Mouse (Mus musculus) embryo, embryonic 10.5 days (tissue): ENCODE results near the gene Il1r1.

Experiments used
- DNase-seq: peaks from one replicate; pipeline ENCODE4 v3.0.0-alpha.2; 2015; ENCODE audit warnings: low spot score

Il1r1 gene

GRCm38 (mm10) chr1:40224539-40225284 is at the start of gene Il1r1:
TSS of gene Il1r1 (plus strand) at chr1:40225080.
- DNase-seq, result no peak

- DNase-seq, result no peak
Measured at GRCm38 (mm10) chr1:40175123-40175522, 49.8 kb upstream of the Il1r1 start.

DNA sequence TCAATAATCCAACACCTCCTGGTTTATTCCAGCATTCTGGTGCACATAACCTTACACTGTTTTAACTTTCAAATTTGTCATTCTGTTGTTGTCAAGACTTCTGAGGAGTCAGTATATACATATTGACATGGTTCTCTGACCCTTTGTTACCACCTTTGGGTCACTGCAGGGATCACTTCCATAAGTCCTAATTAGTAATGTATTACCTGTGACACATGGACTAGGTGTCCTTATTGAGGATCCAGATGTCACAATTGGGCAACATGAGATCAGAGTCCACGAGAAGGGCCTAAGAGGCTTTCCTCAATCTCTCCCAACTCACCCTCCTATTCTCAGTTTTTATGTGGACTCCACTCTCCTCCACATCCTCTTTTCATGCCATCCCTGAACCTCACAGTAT is 49.1 kb upstream of the Il1r1 start:
- no peak for DNase-seq

DNA sequence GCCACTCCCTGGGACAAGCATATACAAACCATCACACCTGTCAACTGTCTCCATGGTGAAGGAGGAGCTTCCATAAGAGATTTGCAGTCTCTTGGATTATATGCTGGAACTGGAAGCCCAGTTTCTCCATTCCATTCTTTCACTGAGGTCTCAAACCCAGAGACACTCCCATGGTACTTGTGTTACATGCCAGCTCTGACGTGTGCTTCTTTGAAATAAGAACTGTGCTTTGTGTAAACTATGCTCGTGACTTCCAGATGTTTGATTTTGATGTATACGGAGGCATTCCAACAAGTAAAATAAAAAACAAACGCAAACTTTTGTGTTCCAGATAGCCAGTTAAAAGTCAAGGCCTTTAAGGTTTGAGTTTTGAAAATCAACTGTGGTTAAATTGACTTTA is 45.8 kb upstream of the Il1r1 start:
- no peak for DNase-seq

- DNase-seq, result no peak
Measured at GRCm38 (mm10) chr1:40179493-40179892, 45.4 kb upstream of the Il1r1 start.

GRCm38 (mm10) chr1:40180861-40181260 is 44.0 kb upstream of the Il1r1 start:
- DNase-seq, result no peak

- DNase-seq, result no peak
Measured at GRCm38 (mm10) chr1:40181716-40182115, 43.2 kb upstream of the Il1r1 start.

GRCm38 (mm10) chr1:40183410-40183809 is 41.5 kb upstream of the Il1r1 start:
- DNase-seq, result no peak

DNA sequence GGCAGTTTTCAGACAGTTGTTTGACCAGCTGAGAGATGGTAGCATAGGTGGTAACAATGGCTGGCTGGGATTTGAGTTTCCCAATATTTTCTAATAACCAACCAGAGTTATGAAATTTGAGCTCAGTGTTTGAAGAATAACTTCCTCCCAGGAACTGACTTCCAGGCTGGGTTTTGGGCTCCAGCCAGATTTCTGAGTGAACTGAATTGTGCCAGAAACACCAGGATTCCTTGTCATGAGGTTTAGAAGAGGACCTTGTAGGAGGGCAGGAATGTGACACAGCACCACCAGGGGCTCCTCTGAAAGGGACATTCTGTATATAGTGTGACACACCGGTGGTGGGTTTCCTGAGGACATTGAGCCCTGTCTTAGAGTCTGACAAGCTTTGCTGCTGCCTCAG is 36.9 kb upstream of the Il1r1 start:
- DNase-seq, result no peak

- no peak for DNase-seq
Measured at GRCm38 (mm10) chr1:40190025-40190424, 34.9 kb upstream of the Il1r1 start.

DNA sequence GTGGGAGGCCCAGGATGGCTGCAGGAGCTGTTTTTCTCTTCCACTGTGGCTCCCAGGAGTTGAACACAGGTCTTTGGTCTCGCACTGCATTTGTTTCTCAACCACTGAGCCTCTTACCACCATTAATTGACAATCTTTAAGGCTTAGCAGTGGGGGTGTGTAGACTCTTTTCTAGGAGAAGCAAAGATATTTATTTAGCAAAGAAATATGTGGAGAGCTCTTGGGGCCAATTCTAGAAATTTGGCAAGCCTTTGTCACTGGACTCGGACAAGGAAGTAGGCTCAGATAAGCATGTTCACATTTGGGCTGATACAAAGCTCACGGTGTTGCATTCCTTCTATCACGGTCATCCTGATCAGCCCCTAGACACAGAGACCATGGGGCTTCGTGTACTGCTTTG is 34.0 kb upstream of the Il1r1 start:
- DNase-seq, result no peak

DNA sequence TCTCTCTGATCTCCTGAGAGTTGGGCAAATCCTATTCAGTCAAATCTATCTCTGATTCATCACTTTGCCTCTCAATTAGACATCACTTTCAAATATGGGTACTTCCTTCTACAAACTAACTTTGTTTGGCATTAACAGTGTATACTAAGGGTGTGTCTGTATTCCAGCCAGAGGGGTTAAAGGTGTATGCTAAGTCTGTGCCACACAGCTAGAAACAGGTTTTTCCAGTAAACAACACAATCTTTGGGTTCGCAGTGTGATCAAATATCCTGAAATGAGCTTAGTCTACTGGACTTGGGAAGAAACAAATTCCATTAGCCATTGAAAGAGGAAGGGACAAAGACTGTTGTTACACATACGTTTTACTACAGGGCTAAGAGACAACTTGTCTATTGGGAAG is 30.6 kb upstream of the Il1r1 start:
- DNase-seq, result no peak

DNA sequence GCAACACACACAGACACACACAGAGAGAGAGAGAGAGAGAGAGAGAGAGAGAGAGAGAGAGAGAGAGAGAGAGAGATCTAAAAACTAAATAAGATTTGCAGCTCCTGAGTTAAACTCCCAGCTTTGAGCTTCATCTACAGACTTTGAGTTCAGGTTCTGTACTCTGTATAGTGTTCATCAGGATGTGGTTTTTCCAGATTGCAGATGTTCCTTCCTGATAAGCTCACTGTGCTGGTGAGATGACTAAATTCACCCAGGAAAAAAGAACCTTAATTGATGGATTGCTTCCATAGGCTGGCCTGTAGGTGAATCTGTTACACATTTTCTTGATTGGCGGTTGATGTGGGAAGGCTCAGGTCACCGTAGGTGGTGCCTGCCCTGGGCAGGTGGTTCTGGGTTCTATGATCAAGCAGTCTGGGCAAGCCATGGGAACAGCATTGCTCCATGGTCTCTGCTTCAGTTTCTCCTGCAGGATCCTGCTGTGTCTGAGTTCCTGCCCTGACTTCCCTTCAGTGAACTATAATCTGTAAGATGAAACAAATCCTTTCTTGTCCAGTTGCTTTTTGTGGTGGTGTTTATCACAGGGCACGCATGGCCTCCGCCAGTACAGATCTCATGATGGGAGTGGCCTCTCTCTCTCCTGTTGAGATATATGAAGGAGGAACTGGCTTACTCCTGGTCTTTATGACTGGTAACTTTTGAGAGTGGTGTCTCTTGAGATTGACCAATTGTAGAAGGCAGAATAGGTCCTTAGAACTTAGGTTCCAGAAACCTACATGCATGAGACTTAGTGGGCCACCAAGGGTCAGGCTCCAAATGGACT is 11.3 kb upstream of the Il1r1 start:
- DNase-seq, result no peak

DNA sequence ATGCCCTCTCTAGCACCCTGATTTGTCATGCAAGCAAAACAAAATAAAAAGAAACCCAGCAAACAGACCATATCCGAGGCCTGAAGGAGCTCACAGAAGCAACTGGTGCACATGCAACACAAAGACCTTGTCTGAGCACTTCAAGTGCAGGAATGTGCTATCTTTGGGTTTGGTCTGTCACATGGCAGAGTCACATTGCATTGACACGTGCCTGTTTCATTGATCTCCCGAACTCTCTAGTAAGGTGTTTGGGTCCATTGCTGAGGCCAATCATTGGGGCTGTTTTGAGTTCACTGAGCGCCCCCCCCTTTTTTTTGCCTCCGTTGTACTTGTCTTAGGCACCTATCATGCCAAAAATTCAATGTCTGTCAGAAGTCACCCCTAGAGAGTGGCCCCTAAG is 7.4 kb upstream of the Il1r1 start:
- DNase-seq, result no peak

DNA sequence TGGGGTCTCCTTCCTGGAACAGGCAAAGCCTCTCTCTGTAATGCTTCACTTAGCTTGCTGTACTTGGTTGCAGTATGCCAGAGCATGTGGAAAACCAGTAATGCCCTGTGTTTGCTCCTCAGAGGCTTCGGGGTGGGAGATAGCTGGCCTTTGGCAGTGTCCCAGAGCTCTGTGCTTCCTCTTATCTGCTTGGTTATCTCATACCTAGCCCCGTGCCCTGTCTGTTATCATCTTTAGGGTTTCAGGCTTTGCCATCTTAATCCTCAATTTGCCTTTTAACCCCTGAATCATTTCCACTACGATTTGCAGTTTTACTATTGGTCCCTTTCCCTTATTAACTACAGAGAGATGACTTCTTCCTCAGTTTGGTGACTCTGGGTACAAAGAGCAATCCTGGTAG is 6.3 kb upstream of the Il1r1 start:
- DNase-seq, result no peak

- no peak for DNase-seq
Measured at GRCm38 (mm10) chr1:40220549-40220948, 4.3 kb upstream of the Il1r1 start.

DNA sequence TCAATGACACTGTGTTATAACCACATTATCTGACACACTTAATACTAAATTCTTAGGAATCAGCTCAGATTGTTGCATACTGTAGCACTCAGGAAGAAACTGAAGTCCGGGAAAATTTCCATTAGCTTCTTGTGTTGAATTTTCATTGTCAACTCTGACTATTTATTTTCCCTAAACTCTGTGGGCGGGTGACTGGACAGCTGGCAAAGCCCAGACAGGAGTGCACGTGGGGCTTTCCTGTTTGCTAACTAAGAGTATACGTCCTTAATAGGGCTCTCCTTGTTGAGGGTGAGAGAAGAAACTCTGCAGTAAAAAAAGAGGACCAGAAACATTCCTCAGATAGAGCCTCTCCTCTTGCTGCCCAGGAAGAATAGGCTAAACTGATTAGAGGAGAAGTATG is 3.0 kb upstream of the Il1r1 start:
- DNase-seq, result no peak

DNA sequence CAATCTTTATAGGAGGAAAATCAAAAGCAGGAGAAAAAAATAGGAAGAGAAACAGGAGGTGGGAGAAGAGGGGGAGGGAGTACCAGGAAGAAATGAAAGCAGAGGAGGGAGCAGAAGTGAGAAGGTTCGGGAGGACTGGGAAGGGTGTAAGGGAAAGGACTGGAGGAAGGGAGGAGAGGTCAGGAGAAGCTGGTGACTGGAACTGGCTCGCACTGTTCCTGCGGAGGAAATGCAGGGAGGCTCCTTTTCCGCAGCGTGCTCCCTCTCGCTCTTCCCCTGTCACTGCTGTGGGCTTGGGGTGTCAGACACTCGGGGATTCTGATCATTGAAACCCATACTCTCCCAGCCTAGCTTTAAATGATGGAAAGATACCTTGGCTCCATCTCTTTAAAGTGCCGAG is 2.2 kb upstream of the Il1r1 start:
- DNase-seq, result no peak

GRCm38 (mm10) chr1:40223591-40223990 is 1.3 kb upstream of the Il1r1 start:
- no peak for DNase-seq

DNA sequence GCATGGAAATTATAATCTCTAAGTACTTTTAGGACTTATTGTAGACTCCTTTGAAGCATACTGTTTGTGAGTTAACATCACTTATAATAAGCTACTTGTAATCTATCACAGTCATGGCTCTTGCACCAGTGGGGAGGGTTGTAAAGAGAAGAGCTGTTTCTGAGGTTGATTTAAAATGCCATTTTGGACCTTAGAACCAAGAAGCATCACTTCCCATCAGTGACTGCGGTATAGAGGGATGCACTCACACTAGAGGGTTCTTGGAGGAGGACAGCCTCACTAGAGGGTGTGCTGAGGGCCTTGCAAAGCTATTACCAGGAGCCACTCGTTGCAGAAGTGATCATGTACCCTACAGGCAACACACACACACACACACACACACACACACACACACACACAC is 700 bp downstream of the Il1r1 start:
- no peak for DNase-seq

DNA sequence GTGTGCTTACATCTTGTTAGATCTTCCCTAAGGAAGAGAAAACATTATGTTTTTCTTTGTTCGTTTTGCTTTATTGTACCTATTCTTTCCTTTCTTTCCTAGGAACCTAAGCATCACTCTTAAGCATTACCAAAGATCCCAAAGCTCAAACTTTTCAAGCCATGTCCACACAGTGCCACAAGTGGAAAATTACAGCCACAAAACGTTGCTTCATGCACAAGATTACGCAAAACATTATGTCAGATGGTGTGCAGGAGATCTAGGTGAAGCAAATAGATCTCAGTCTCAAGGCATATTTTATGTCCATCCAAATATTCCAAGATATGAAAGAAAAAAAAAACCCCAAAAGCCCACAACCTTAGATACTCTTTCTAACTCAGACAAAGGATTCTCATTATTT is 4.2 kb downstream of the Il1r1 start:
- no peak for DNase-seq

DNA sequence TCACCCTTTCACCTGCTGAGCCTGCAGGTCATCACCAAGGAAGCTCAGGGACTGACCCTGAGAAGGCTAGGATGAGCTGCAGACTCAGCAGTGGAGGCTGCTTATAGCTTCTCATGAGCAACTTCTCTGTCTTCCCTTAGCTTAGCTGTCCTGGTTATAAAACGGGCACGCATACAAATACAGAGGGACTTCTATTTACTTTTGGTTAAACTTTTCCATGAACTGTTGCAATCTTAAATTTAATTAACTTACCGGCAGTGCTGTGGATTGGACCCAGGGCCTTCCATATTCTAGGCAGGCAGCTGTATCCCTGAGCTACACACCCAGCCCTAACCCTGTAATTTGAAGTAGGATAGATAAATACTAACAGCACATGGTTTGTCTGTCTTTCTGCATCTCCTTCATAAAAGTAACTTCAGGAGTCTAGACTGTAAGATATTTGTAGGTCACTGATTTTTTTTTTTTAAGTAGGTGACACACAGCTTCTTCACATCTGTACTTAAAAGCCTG is 4.9 kb downstream of the Il1r1 start:
- no peak for DNase-seq

- DNase-seq, result no peak
Measured at GRCm38 (mm10) chr1:40230336-40230735, 5.5 kb downstream of the Il1r1 start.
